Mouse (Mus musculus): Measurements from ENCODE around the gene Rnf4.
A peak's percentile ranks its signal among the peaks of the same experiment; 100 is the strongest.

Rnf4 gene

GRCm38 (mm10) chr5:34336097-34336774 lies at the start of gene Rnf4:
TSS of gene Rnf4 (plus strand) at chr5:34336289.
- DNase-seq = peak; percentile 98 to 99

DNA sequence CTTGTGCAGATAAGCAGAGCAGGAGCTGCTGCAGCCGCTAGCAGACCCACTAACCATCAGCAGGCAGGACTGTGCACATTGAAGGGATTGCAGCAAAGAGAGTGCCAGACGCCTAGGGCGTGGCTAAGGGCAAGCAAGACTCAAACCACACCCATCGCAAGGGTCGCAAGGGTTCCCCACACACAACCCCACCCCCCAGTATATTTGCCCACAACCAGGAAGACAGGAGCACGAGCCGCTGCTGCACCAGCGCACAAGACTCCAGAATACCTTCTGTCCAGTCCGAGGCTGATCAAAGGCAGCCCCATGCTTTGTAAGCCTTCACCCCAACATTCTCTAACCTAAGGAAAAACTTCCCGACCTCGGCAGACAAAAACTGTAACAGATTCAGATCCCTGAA lies 49.6 kb upstream of the Rnf4 start:
- DNase-seq = no peak

DNA sequence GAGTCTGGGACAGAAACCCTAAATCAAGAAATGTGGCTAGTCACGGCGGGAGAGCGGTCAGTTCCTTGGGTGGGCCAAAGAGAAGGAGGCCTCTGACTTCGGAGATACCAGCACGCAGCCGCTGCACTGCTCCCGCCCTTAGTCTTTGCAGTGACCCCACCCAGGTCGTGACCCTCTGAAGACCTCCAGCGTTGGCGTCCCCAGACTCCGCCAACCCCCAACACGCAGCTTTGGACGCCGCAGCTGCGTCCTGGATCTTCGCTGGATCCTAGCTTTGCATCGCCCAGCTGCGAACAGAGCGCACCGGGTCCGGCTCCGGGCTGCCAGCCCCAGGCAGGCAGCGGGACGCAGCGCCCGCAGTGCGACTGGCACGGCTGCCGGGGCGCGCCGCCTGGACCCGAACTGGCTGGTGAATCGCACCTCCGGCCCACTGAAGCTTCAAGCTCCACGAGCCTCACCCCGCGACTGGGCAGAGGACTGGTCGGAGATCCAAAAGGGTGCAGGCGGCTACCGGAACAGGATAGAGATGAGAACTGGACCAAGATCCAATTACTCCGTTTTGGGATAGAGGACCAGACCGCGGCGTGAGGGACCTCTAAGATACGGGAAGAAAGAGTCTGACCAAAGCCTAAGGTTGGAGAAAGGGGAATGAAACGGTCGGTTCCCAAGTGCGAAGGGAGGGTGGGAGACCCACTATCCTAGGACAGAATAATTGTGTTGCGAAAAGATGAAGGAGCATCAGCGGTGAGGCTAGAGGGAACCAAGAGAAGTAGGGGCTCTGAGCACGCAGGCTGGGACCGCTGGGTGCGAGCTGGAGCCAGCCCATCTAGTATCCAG lies 48.9 kb upstream of the Rnf4 start:
- no peak for DNase-seq

- DNase-seq = no peak
These were observed 48.3 kb upstream of the Rnf4 start for GRCm38 (mm10) chr5:34287838-34288145.

GRCm38 (mm10) chr5:34288154-34288716 lies 47.9 kb upstream of the Rnf4 start, which contains the start of the genes Zfyve28 and Cfap99:
TSS of gene Zfyve28 (minus strand) at chr5:34288449.
TSS of gene Cfap99 (plus strand) at chr5:34288600.
- DNase-seq = peak; percentile 36 to 43

GRCm38 (mm10) chr5:34289286-34289685 lies 46.8 kb upstream of the Rnf4 start:
- no peak for DNase-seq

DNA sequence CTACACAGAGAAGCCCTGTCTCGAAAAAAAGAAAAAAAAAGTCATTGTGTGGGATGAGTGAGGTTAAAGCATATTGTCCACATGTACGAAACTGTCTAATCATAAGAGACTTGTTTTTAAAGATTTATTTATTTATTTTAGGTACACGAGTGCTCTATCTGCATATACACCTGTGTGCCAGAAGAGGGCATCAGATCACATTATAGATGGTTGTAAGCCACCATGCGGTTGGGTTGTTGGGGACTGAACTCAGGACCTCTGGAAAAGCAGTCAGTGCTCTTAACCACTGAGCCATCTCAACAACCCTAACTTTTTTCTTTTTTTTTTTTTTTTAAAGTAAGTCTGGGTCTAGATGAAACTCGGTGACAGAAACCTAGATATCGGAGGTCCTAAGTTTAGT lies 42.7 kb upstream of the Rnf4 start:
- peak in 1 of 2 experiments; percentile 19 for DNase-seq

DNA sequence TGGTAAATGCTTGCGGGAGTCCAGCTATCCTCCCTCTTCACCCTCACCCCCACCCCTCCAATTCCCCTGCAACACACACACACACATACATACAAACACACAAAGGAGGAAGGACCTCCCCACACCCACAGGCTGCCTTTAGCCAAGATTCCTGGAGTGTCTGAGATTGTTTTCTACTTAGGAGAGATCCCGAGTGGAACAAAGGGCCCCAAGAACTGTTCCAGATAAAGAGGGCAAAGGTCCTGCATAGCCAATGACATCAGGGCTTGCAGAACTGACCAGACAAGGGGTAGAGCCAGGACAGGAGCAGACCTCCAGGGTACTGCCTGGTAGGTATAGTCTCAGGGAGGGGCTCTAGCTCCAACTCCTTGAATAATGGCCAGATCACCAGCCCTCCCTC lies 41.4 kb upstream of the Rnf4 start:
- no peak for DNase-seq

DNA sequence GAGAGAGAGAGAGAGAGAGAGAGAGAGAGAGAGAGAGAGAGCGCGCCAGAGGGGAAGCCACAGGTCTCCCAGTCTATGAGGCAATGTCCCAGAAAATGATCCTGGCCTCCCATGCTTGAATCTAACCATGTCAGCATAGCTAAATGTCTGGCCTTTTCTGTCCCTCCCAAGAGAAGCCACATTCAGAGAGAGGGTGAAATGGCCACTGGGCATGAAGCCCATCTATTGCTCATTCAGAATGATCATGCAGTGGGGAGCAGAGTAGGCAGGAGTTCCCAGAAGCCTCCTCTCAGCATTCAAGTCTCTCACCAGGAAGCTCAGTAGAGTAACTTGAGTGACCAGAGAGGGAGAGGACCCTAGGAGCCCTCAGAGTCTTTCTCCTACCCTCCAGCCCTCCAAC lies 40.9 kb upstream of the Rnf4 start:
- DNase-seq = no peak

- no peak for DNase-seq
These were observed 38.0 kb upstream of the Rnf4 start for GRCm38 (mm10) chr5:34298061-34298460.

DNA sequence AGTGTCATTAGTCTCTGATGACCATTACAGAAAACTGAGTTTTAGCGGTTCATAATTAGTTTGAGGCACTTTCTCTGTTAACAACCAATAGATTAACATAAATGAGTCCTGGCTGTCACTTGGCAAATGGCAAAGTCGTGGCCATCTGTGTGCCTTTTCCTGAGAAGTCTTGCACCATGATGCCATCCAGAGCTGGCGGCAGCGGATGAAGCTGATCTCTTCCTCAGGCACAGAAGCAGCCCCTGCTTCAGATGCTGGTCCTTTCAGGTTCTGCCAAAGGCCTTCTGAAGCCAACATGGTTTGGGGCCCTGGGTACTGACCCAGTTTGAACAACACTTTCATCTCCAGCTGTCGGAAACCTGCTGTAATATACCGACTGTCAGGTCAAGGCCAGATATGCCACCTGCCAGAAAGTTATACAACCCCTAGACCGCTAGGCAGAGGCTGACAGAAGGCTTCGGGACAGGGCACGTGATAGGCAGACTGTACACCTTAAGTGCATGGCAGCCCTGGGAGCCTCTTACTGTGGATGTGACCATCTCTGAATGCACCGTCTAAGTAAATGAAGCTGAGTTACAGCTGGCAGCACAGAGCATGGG lies 37.1 kb upstream of the Rnf4 start:
- no peak for DNase-seq

DNA sequence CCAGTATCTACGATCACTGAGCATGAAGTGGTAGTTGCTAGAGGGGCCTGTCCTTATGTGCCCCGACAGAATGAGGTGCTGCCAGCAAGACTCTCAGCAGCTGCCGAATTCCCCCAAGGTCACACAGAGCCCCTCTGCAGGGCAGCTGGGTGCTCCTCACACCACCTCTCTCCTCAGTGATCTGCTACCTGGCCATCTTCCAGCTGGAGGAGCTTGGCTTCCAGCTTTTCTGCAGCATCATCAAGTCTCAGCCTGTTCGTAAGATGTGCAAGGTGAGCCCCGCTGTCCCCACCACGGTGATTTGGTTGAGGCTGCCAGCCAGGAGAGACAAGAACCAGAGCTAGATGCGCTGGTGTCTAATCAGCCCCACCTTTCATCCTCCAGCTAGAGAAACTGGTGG lies 33.7 kb upstream of the Rnf4 start:
- no peak for DNase-seq

GRCm38 (mm10) chr5:34309016-34309415 lies 27.1 kb upstream of the Rnf4 start:
- no peak for DNase-seq

DNA sequence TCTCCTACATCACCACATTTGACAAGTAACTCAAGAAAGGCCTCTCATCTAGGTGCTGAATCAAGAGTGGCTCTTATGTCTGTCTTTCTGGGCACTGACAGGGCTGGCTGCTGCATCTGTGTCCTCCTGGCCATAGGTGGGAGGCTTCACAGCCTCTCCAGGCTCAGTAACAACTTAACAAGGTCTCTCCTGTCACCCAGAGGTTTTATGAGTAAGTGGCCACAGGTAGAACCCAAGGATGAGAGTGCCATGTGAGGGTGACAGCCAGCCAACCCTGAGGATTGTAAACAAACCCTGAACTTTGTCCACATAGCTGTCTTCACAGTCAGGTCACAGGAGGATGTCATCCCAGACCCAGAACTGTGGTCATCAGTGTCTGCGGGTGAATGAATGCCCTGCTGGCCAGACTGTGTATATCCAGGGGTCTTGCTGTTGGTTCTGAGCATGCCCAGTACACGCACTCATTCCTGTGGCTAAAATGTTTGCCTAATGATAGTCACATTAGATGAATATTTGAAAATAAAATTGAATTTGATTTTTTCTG lies 16.5 kb upstream of the Rnf4 start:
- no peak for DNase-seq

DNA sequence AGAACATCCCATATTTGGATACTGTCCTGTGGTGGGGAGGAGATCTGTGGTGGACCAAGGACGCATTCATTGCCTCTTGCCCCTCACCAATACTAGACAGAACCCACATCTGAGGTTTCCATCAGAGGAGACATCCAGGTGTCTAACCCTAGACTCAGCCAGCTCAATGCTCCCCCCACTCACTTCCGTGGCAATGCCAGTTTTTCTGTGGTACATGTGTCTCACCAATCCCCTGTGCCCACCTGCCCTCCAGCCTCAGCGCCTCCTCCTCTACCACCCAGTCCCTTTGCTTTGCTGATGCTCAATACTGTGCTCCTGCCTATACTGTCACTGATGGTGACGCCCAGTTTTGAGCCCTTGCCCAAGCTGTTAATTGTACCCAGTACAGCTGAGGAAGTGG lies 14.9 kb upstream of the Rnf4 start:
- DNase-seq = no peak

- DNase-seq = no peak
These were observed 10.8 kb upstream of the Rnf4 start for GRCm38 (mm10) chr5:34325286-34325685.

- DNase-seq = no peak
These were observed 9.8 kb upstream of the Rnf4 start for GRCm38 (mm10) chr5:34326249-34326691.

GRCm38 (mm10) chr5:34326875-34327576 lies 9.1 kb upstream of the Rnf4 start:
- DNase-seq = peak; percentile 17 to 43

DNA sequence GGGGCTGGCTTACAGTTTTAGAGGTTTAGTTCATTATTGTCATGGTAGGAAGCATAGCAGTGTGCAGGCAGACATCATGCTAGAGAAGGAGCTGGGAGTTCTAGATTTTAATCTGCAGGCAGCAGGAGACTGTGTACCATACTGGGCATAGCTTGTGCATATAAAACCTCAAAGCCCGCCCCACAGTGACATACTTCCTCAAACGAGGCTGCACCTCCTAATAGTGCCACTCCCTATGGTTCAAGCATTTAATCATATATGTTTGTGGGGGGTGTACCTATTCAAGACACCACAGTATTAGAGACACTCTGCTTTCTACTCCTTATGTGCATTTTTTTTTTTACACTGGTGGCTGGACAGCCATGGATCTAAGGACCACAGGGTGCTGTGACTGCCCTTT lies 6.0 kb upstream of the Rnf4 start:
- peak in 1 of 2 experiments; percentile 9 for DNase-seq

- no peak for DNase-seq
These were observed 2.0 kb upstream of the Rnf4 start for GRCm38 (mm10) chr5:34334081-34334480.

- DNase-seq = no peak
These were observed 471 bp upstream of the Rnf4 start for GRCm38 (mm10) chr5:34335539-34336096.

GRCm38 (mm10) chr5:34336775-34337450 lies 824 bp downstream of the Rnf4 start:
- DNase-seq = peak; percentile 80
